Mouse (Mus musculus) embryonic facial prominence, embryonic 13.5 days (tissue): ENCODE data around the gene Iqsec2. TPM values are rescaled to one million over a fixed set of nuclear protein-coding genes. Genes with fewer than 3 reads are reported as not detected.

Experiments used
- polyA plus RNA-seq: library from polyadenylated mRNA; unstranded; fragments of >200 nt; fragmentation: Nextera tagmentation; extraction: Ambion mirVana; gene quantifications from 2 replicates; pipeline ENCODE4 v1.2.1, GENCODE M21; 2015

The Iqsec2 gene
- polyA plus RNA-seq, 1 experiment from 2014 or later = 3.7 TPM

Other genes starting within 250 kb of the Iqsec2 start
- 223 and 247 TPM in 2 replicates for gene Hsd17b10, start 142.4 kb upstream of the Iqsec2 start, polyA plus RNA-seq
- 2.1 and 2.2 TPM in 2 replicates for gene Ribc1, start 128.0 kb upstream of the Iqsec2 start, polyA plus RNA-seq
- 113 and 119 TPM in 2 replicates for gene Smc1a, start 127.8 kb upstream of the Iqsec2 start, polyA plus RNA-seq
- gene Kdm5c, start 88.8 kb downstream of the Iqsec2 start, polyA plus RNA-seq = 44.0 and 44.2 TPM in 2 replicates
- gene Kantr, start 183.2 kb downstream of the Iqsec2 start, polyA plus RNA-seq = 22.7 and 23.8 TPM in 2 replicates
- 42.7 and 43.6 TPM in 2 replicates for gene Tspyl2, start 198.2 kb downstream of the Iqsec2 start, polyA plus RNA-seq
- gene Gpr173, start 224.4 kb downstream of the Iqsec2 start, polyA plus RNA-seq = 3.3 and 3.6 TPM in 2 replicates